Mouse (Mus musculus) heart, embryonic 11.5 days (tissue): ENCODE results near the gene Arrb2. TPM values are rescaled to one million over a fixed set of nuclear protein-coding genes. Genes with fewer than 3 reads are reported as not detected.
A peak's percentile ranks its signal among the peaks of the same experiment; 100 is the strongest.

Experiments
- ATAC-seq: fragments of 200-750 bp; cut with Nextera tagmentation; replicated peaks from 2 replicates; pipeline ENCODE4 v1.8.0; 2017; ENCODE audit warnings: moderate library complexity; ENCODE audit not compliant: insufficient number of reproducible peaks, low FRiP score, low TSS enrichment
- H3K27ac ChIP-seq: fragments of 300-500 bp; sonication (generic); 2 replicates; pipeline ENCODE4 v1.5.1; 2014; ENCODE audit warnings: mild to moderate bottlenecking, low read depth, low read length
- H3K27me3 ChIP-seq: fragments of 300-500 bp; sonication (generic); 2 replicates; pipeline ENCODE4 v1.6.1; 2014; ENCODE audit warnings: mild to moderate bottlenecking, low read length, mixed read lengths; ENCODE audit not compliant: control insufficient read depth, insufficient read depth
- H3K36me3 ChIP-seq: fragments of 300-500 bp; sonication (generic); 2 replicates; pipeline ENCODE4 v1.6.1; 2014; ENCODE audit warnings: mild to moderate bottlenecking, low read length, moderate library complexity, mixed read lengths; ENCODE audit not compliant: control insufficient read depth, insufficient read depth
- H3K4me1 ChIP-seq: fragments of 300-500 bp; sonication (generic); 2 replicates; pipeline ENCODE4 v1.6.1; 2014; ENCODE audit warnings: low read length; ENCODE audit not compliant: control insufficient read depth, insufficient read depth
- H3K4me2 ChIP-seq: fragments of 300-500 bp; sonication (generic); 2 replicates; pipeline ENCODE4 v1.6.1; 2014; ENCODE audit warnings: mild to moderate bottlenecking, moderate library complexity
- H3K4me3 ChIP-seq: fragments of 300-500 bp; sonication (generic); 2 replicates; pipeline ENCODE4 v1.5.1; 2014; ENCODE audit warnings: low read depth, low read length
- H3K9ac ChIP-seq: fragments of 300-500 bp; sonication (generic); 2 replicates; pipeline ENCODE4 v1.6.1; 2014; ENCODE audit warnings: mild to moderate bottlenecking, low read depth, low read length, moderate library complexity
- H3K9me3 ChIP-seq: fragments of 300-500 bp; sonication (generic); replicated peaks from 2 replicates; pipeline ENCODE4 v1.6.1; 2016; ENCODE audit warnings: low read length; ENCODE audit not compliant: control insufficient read depth
- WGBS: fragments of 180-500 bp; shearing (Covaris S2); extraction: QIAGEN DNeasy Blood & Tissue Kit; methylation state at CpG from one replicate; pipeline ENCODE4 v1.1.7; 2014; ENCODE audit not compliant: insufficient replicate concordance; 5-methylcytosine and 5-hydroxymethylcytosine counted together
- polyA plus RNA-seq: library from polyadenylated mRNA; unstranded; fragments of >200 nt; fragmentation: Nextera tagmentation; extraction: Ambion mirVana; gene quantifications from 2 replicates; pipeline ENCODE4 v1.2.1, GENCODE M21; 2014

Arrb2 gene
- polyA plus RNA-seq, 1 experiment from 2014 or later, result 12.9 TPM

GRCm38 (mm10) chr11:70451797-70452498 is 19.5 kb downstream of the Arrb2 start, which contains the start of gene Med11:
TSS of gene Med11 (plus strand) at chr11:70451919.
- Histone ChIP-seq H3K4me1 (peaks cover 5% of the 10 kb centered on the region), H3K27me3 (no peaks in the 10 kb centered on the region), H3K27ac (peak within 1 kb of the TSS; percentile 97), H3K36me3 (no peaks in the 10 kb centered on the region), H3K4me3 (peak within 1 kb of the TSS; percentile 79), H3K9me3 (no peaks in the 10 kb centered on the region), H3K9ac (peak within 1 kb of the TSS; percentile 82), H3K4me2 (peak within 1 kb of the TSS; percentile 71)
- WGBS, result under 1% methylated on average over 46 of the region's 46 CpGs
- ATAC-seq, result peak; percentile 96

GRCm38 (mm10) chr11:70453261-70454044 is 21.0 kb downstream of the Arrb2 start:
- no peaks in the 10 kb centered on the region for H3K9me3 ChIP-seq
- H3K4me1 ChIP-seq, result peaks cover 5% of the 10 kb centered on the region
- peaks cover 1% of the 10 kb centered on the region for H3K27me3 ChIP-seq
- H3K27ac ChIP-seq, result no peak overlapping the region
- 86% methylated on average over 9 of the region's 9 CpGs for WGBS
- no peaks in the 10 kb centered on the region for H3K36me3 ChIP-seq
- no peak overlapping the region; the same call in 1 of the 2 replicates for H3K4me2 ChIP-seq
- ATAC-seq, result no peak
- H3K9ac ChIP-seq, result no peak overlapping the region
- no peak overlapping the region for H3K4me3 ChIP-seq

- ATAC-seq, result no peak; the same call in 1 of the 2 replicates
- 15% methylated on average over 31 of the region's 32 CpGs for WGBS
- peaks cover 5% of the 10 kb centered on the region; the same call in 1 of the 2 replicates for H3K4me1 ChIP-seq
- H3K9me3 ChIP-seq, result no peaks in the 10 kb centered on the region
- peaks cover 27% of the 10 kb centered on the region for H3K27me3 ChIP-seq
- no peak within 1 kb of the TSS for H3K27ac ChIP-seq
- peak within 1 kb of the TSS; percentile 71 for H3K9ac ChIP-seq
- no peaks in the 10 kb centered on the region for H3K36me3 ChIP-seq
- H3K4me3 ChIP-seq, result peak within 1 kb of the TSS; percentile 68
- peak within 1 kb of the TSS; percentile 97 for H3K4me2 ChIP-seq
Observed at GRCm38 (mm10) chr11:70458688-70459600, 26.5 kb downstream of the Arrb2 start, which contains the start of gene Zmynd15. TSS of gene Zmynd15 (plus strand) at chr11:70459433.

DNA sequence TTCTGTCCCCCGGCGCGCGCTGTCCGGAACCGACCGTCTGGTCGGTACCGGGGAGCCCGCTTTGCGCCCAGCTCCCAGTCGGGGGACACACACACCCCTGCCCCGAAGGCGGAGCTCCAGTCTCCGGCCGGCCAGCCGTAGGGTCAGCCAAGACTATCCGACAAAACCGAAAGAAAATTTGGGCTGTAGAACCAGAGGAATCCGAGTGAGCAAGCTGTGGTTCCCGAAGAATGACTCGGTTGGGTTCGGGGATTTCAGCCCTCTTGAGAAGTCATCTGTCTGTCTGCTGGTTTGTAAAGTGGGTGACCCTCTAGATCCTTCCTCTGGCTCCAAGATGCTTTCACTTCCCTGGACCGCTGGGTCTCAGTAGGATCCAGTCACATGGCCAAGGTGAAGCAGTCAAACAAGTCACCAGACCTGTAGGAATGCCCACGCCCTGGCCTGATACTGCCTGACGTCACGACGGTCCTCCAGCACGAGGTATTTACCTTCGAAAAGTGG is 27.2 kb downstream of the Arrb2 start, which contains the start of gene Cxcl16:
Cxcl16 (minus strand) TSS at position 384 of the 501 bp plus-strand sequence.
- H3K9ac ChIP-seq, result peak within 1 kb of the TSS; percentile 71
- H3K9me3 ChIP-seq, result no peaks in the 10 kb centered on the region
- H3K27ac ChIP-seq, result no peak within 1 kb of the TSS
- ATAC-seq, result no peak
- H3K4me2 ChIP-seq, result peak within 1 kb of the TSS; percentile 97
- H3K27me3 ChIP-seq, result peaks cover 34% of the 10 kb centered on the region
- H3K36me3 ChIP-seq, result no peaks in the 10 kb centered on the region
- 3% methylated on average over 30 of the region's 30 CpGs for WGBS
- H3K4me1 ChIP-seq, result peaks cover 5% of the 10 kb centered on the region; the same call in 1 of the 2 replicates
- H3K4me3 ChIP-seq, result peak within 1 kb of the TSS; percentile 68

- ATAC-seq, result no peak
- WGBS, result 69% methylated on average over 5 of the region's 5 CpGs
Observed at GRCm38 (mm10) chr11:70463970-70464369, 31.5 kb downstream of the Arrb2 start.

DNA sequence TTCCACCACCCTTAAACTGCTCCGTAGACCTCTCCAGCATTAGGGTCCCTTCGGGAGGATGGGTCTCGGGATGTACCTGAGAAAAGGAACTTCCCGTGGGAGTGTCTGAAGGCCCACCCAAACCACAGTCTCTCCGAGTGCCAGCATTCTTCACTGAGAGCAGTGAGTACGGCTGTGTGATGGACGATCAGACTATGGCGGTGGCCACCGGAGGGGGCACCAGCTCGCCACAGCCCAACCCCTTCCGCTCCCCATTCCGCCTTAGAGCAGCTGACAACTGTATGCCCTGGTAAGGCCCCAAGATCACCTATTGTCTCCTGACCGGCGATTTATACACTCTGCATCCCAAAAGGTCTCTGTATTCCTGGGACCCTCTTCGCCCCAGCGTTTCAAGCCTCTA is 32.8 kb downstream of the Arrb2 start:
- Histone ChIP-seq H3K27ac (peak overlapping the region; percentile 7; the same call in 1 of the 2 replicates), H3K4me2 (peak overlapping the region; percentile 61), H3K9ac (peak overlapping the region; percentile 46), H3K27me3 (peaks cover 25% of the 10 kb centered on the region), H3K4me3 (peak overlapping the region; percentile 28), H3K4me1 (peaks cover 10% of the 10 kb centered on the region; the same call in 1 of the 2 replicates), H3K36me3 (no peaks in the 10 kb centered on the region), H3K9me3 (no peaks in the 10 kb centered on the region)
- 16% methylated on average over 16 of the region's 16 CpGs for WGBS
- ATAC-seq, result no peak

More at GRCm38 (mm10) chr11:70463970-70464369, 31.5 kb downstream of the Arrb2 start:
- no peak overlapping the region for H3K4me2 ChIP-seq
- no peak overlapping the region for H3K27ac ChIP-seq
- H3K9ac ChIP-seq, result no peak overlapping the region
- peaks cover 11% of the 10 kb centered on the region; the same call in 1 of the 2 replicates for H3K4me1 ChIP-seq
- peaks cover 34% of the 10 kb centered on the region for H3K27me3 ChIP-seq
- no peak overlapping the region for H3K4me3 ChIP-seq
- no peaks in the 10 kb centered on the region for H3K9me3 ChIP-seq
- H3K36me3 ChIP-seq, result no peaks in the 10 kb centered on the region

DNA sequence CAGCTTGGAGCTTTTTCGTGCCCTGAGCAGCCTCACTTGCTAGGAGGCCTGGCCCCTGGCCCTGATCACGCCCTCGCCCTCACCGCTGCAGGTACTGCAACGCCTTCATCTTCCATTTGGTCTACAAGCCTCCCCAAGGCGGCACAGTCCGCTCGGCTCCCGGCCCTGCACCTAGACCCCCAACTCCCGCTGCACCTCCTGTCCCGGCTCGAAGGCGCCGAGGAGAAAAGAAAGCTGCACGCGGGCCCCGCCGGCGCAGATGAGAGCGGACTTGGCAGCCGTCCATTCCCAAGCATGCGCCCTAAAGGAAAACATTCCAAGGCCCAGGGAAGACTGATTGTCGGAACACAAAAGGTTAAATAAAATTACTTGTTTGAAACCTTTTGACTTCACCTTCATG is 33.4 kb downstream of the Arrb2 start:
- peaks cover 19% of the 10 kb centered on the region for H3K27me3 ChIP-seq
- H3K4me2 ChIP-seq, result peak overlapping the region; percentile 61
- ATAC-seq, result no peak
- peak overlapping the region; percentile 28 for H3K4me3 ChIP-seq
- no peaks in the 10 kb centered on the region for H3K9me3 ChIP-seq
- peak overlapping the region; percentile 7 for H3K27ac ChIP-seq
- H3K4me1 ChIP-seq, result peaks cover 10% of the 10 kb centered on the region; the same call in 1 of the 2 replicates
- WGBS, result 11% methylated on average over 23 of the region's 23 CpGs
- no peaks in the 10 kb centered on the region for H3K36me3 ChIP-seq
- H3K9ac ChIP-seq, result peak overlapping the region; percentile 46; the same call in 1 of the 2 replicates
